Mouse (Mus musculus) heart, postnatal 25 days (tissue): Measurements from ENCODE around the gene Efemp2. TPM values are rescaled to one million over a fixed set of nuclear protein-coding genes. Genes with fewer than 3 reads are reported as not detected.
"Not testable (repeated sequence)": the region's sequence is repeated elsewhere in the genome, so short reads cannot be mapped to it uniquely, and the experiment has no call there.

Experiments used
- DNase-seq: peaks from one replicate; pipeline ENCODE4 v3.0.0; 2022; ENCODE audit warnings: low spot score
- intact Hi-C: fragments of 180-260 bp; cut with DNase I; formaldehyde crosslinking; loops from one replicate; pipeline ENCODE4 v1.15.1; 2025
- total RNA-seq, 2 experiments: library from RNA; stranded (reverse); gene quantifications; 2 replicates each; pipeline ENCODE4 v1.2.3; 2021

Gene Efemp2
- total RNA-seq, 2 experiments from 2014 or later, result 9.9 to 10.3 TPM

DNA sequence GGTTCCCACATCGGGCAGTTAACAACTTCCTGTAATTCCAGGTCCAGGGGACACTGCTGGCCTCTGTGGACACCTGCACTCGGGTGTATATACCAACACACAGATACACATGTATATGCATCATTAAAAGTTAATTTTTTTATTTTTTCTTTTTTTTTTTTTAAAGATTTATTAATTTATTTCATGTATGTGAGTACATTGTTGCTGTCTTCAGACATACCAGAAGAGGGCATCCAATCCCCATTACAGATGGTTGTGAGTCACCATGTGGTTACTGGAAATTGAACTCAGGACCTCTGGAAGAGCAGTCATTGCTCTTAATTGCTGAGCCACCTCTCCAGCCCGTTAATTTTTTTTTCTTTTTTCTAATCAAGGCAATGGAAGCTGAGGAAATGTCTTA is 897 bp upstream of the Efemp2 start:
- intact Hi-C loops, result no loop called here
- no peak for DNase-seq

DNA sequence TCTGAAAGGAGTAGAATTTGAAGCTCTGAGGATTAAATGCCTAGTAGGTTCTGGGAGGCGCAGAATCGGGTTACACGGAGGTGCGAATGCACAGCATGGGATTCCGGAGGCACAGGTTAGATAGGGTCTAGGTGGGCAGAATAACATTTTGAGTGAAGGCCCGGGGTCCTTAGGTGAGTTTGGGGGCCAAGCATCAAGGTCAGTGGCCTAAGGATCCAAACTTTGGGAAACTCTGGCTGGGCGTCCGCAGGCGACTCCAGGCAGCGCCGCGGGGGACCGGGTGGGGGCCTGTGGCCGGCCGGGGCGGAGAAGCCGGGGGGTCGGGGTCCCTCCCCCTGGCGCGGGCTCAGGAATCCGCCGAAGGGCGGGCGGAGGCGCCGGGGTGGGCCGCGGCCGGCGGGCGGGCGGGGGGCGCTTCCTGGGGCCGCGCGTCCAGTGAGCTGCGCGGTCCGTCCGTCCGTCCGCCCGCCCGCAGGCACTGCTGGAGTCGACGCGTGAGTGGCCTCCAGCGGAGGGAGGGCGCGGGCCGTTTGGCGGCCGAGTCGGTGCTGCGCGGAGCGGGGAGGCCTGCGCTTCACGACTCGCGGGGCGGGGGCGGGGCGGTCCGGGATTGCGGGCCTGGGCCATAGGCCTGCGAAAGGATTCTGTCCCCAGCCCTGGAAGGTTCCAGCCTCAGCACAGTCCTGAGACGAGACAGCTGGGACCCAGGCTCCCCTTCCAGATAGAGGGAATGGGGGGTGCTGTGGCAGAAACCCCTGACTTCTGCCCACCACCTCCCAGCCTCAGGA is 721 bp downstream of the Efemp2 start:
- no peak for DNase-seq
- intact Hi-C loops, result no loop called here

DNA sequence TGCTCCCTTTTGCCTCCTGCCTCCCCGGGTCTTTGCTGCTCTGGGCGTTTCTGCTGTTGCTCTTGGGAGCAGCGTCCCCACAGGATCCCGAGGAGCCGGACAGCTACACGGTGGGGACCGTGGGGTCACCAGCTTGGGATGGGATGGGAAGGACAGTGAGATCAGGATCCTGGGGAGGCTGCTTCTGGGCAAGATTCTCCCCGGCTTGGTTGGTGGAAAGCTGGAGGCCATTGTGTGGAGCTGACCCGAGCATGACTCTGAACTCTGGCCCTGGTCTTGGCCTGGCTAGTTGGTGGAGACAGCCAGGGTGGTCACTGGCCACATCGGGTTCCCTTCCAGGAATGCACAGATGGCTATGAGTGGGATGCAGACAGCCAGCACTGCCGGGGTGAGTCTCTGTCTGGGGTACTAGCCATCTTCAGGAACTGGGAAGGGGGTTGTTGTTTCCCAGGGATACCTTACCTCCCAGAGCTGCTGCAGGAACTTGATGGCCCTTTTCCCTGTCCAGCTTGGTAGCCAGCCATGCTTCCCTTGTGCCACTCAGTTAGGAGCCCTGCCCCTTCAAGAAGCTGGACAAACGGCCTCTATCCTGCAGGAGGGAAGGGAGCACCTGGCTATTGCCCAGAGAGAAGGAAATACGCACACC is 1.4 kb downstream of the Efemp2 start:
- intact Hi-C loops, result no loop called here
- no peak for DNase-seq

- no peak for DNase-seq
- intact Hi-C loops, result no loop called here
Measured at GRCm38 (mm10) chr19:5477004-5477667, 3.4 kb downstream of the Efemp2 start.

DNA sequence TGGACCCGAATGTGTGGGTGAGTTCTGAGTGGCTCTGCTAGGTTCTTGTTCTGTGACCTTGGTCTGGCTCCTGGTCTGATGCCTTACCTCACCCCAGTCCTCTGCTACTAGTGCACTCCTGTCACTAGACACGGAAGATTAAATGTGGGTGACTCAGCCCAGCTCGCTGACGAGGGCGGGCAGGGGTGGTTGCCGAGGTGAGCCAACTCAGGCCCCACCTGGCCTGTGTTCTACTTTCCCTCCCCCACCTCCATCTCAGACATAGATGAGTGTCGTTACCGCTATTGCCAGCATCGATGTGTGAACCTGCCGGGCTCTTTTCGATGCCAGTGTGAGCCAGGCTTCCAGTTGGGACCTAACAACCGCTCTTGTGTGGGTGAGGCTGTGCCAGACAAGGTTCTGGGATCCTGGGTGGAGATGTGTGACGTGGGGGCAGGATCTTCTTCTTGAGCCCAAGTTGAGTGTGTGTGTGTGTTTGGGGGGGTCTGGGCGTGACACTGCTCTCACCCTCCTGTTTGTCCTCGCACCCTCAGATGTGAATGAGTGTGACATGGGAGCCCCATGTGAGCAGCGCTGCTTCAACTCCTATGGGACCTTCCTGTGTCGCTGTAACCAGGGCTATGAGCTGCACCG is 4.0 kb downstream of the Efemp2 start:
- DNase-seq, result no peak
- intact Hi-C loops, result no loop called here

DNA sequence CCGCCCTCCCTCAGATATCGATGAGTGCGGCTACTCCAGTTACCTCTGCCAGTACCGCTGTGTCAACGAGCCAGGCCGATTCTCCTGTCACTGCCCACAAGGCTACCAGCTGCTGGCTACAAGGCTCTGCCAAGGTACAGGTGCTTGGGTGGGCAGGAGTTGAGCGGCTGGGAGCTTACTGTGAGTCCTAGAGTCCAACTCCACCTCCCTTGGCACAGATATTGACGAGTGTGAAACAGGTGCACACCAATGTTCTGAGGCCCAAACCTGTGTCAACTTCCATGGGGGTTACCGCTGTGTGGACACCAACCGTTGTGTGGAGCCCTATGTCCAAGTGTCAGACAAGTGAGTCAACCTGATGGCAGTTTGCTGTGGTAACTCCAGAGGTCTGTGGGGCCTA is 6.3 kb downstream of the Efemp2 start:
- no peak for DNase-seq
- intact Hi-C loops, result no loop called here

- intact Hi-C loops, result no loop called here
Measured at GRCm38 (mm10) chr19:5481398-5481797, 7.6 kb downstream of the Efemp2 start.

DNA sequence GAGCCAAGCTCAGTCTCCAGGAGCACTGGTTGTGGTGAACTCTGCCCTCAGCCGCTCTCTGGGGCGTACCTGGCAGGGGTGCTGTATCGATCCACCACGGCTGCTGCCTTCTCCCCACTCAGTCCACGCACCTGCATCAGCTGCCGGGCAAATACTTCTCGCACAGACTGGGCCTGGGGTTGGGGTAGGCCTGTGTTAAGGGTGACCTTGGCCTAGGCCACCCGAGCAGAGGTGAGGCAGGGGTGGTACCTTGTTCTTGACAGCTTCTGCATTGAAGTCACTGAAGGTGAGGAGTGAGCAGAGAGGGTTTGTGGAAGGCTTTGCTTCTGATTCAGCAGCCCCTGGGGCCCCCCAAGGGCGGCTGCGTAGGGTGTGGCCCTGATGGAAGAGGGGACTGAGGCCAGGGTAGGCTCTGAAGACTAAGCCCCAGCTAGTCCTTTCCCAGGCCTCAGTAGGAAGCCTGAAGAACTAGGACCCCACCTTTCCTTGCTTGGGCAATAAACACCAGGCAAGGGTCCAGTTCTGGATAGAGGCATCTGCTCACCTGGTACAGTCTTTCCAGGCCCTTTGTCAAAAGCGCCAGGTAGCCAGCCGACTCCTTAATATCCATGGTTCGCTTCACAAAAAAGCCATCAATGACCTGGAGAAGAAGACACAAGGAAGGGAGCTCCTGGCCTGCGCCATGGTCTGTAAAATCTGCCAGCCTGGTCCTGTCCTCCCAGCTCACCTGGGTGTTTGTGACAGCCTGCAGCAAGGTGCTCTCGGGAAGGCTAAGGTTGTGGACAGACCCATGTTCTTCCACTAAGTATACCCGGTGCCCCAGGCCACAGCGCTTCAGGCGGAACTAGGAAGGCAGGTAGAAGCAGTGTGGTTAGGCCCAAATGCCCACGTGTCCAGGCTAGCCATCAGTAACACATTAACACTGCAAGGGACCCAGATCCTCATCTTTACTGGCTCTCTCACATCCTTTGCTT is 9.9 kb downstream of the Efemp2 start:
- intact Hi-C loops, result no loop called here
- DNase-seq, result no peak

More at GRCm38 (mm10) chr19:5481398-5481797, 7.6 kb downstream of the Efemp2 start:
- DNase-seq, result no peak

- intact Hi-C loops, result no loop called here
- no peak for DNase-seq
Measured at GRCm38 (mm10) chr19:5484496-5484895, 10.7 kb downstream of the Efemp2 start.

- no peak for DNase-seq
- intact Hi-C loops, result loop anchor here (5.0 kb wide), 1 partner anchor 118 kb away; the partner anchor contains the start of genes Banf1 and Eif1ad
Measured at GRCm38 (mm10) chr19:5485371-5485770, 11.6 kb downstream of the Efemp2 start.

- no peak for DNase-seq
- intact Hi-C loops, result loop anchor here (2.0 to 5.0 kb wide), 2 partner anchors 21 to 119 kb away; partner anchors contain the start of genes Banf1 and Eif1ad
Measured at GRCm38 (mm10) chr19:5485821-5486220, 12.1 kb downstream of the Efemp2 start.

GRCm38 (mm10) chr19:5486286-5486685 is 12.5 kb downstream of the Efemp2 start:
- intact Hi-C loops, result loop anchor here (2.0 to 5.0 kb wide), 2 partner anchors 21 to 119 kb away; partner anchors contain the start of genes Banf1 and Eif1ad
- no peak for DNase-seq

GRCm38 (mm10) chr19:5486771-5487170 is 13.0 kb downstream of the Efemp2 start:
- intact Hi-C loops, result loop anchor here (1.0 to 5.0 kb wide), 3 partner anchors 22 to 119 kb away; partner anchors contain the start of genes Banf1 and Eif1ad
- DNase-seq, result no peak

GRCm38 (mm10) chr19:5487768-5488550 is 14.2 kb downstream of the Efemp2 start, which contains the start of gene Mus81:
Gene Mus81, minus strand, starts transcription at chr19:5488402.
- peak; percentile 94 for DNase-seq
- intact Hi-C loops, result loop anchor here (1.0 to 5.0 kb wide), 3 partner anchors 23 to 121 kb away; partner anchors contain the start of genes Banf1 and Eif1ad

DNA sequence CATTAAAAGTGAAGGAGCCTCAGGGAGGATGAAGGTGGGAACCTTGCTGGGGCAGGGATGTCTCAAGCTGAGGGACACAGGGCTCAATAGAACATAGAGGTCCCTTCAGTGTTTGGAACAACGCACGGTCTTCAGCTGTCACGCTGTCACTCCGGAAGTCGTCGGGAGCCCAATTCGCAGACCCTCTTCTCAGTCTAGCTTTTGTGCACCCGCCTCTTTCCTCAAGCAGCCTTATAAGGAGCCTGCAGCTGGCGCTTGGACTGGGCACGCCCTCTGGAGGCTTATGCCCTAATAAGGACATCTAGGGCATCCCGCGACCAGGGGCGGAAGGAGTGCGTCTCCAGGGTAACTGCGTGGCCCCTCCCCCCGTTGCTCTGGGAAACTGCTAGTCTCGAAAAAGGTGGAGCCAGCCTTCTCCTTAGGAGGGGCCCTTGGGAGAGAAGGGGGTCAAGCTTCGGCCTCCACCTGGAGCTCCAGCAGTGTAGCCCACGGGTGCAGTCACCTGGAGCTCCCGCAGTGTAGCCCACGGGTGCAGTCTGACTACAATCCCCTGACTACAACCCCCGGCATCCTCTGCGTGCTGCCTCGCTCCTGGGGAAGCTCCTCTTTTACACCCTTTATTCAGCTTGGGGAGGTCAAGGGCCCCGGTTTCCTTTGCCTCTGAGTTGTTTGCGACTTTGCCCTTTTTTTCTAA is 15.3 kb downstream of the Efemp2 start:
- intact Hi-C loops, result loop anchor here (5.0 kb wide), 1 partner anchor 122 kb away; the partner anchor contains the start of genes Banf1 and Eif1ad

GRCm38 (mm10) chr19:5489721-5490120 is 16.0 kb downstream of the Efemp2 start:
- intact Hi-C loops, result loop anchor here (5.0 kb wide), 1 partner anchor 122 kb away; the partner anchor contains the start of genes Banf1 and Eif1ad
- DNase-seq, result not testable (repeated sequence)

More for the DNA sequence above, 15.3 kb downstream of the Efemp2 start:
- peak; percentile 97 for DNase-seq

- intact Hi-C loops, result no loop called here
Measured at GRCm38 (mm10) chr19:5490313-5490897, 16.7 kb downstream of the Efemp2 start, which contains the start of gene Cfl1. Gene Cfl1, plus strand, starts transcription at chr19:5490455.

More at GRCm38 (mm10) chr19:5490313-5490897, 16.7 kb downstream of the Efemp2 start, which contains the start of gene Cfl1:
- peak; percentile 95 for DNase-seq
